Mouse (Mus musculus): Measurements from ENCODE around the gene Gtpbp8.

GRCm38 (mm10) chr16:44766320-44766892 is 20.2 kb upstream of the Gtpbp8 start:
- TF ChIP-seq CTCF (IDR thresholded peaks at IDR 0.05; ENCODE audit: low read depth, low read length) (no peak), POLR2A (IDR thresholded peaks at IDR 0.05; ENCODE audit: insufficient read depth, low read length) (no peak), EP300 (IDR thresholded peaks at IDR 0.05; ENCODE audit: insufficient read depth, low read depth, low read length) (no peak)

Data from ES-Bruce4 (cell line).